Mouse (Mus musculus): ENCODE measurements around the gene Atp2b2.

- TF ChIP-seq CTCF (IDR thresholded peaks at IDR 0.05; ENCODE audit: low read depth) = no peak
- no peak for TF ChIP-seq EP300 (IDR thresholded peaks at IDR 0.05; ENCODE audit: low read depth)
Observed at GRCm38 (mm10) chr6:114032822-114033221, 9.6 kb downstream of the Atp2b2 start.

Data from liver, embryonic 14.5 days (tissue).